Mouse (Mus musculus): ENCODE data around the gene Brpf3.

Brpf3 gene

GRCm38 (mm10) chr17:28872322-28872721 is 71.4 kb downstream of the Brpf3 start:
- DNase-seq (ENCODE audit: low read depth in 2 of 2, low spot score in 2 of 2), result no peak

GRCm38 (mm10) chr17:28874216-28874615 is 73.3 kb downstream of the Brpf3 start:
- no peak for DNase-seq (ENCODE audit: low read depth in 2 of 2, low spot score in 2 of 2)

DNA sequence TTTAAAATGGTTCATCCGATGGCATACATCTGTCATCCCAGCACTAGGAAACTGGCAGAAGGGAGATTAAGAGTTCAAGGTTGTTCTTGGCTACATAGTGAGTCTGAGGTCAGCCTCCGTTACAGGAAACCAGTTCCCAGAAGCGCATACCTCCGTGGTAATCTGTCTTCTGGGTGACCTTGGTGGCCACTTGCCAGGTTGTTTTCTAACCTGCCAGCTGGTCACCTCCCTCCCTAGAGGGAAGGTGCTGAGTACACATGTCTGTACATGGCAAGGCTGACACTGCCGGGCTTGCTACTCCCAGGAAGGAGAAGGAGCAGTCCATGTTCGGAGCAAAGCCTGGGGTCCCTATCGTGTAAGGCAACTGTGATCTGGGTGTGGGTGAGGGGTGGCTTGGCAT is 73.9 kb downstream of the Brpf3 start:
- no peak for DNase-seq (ENCODE audit: low read depth in 2 of 2, low spot score in 2 of 2)

DNA sequence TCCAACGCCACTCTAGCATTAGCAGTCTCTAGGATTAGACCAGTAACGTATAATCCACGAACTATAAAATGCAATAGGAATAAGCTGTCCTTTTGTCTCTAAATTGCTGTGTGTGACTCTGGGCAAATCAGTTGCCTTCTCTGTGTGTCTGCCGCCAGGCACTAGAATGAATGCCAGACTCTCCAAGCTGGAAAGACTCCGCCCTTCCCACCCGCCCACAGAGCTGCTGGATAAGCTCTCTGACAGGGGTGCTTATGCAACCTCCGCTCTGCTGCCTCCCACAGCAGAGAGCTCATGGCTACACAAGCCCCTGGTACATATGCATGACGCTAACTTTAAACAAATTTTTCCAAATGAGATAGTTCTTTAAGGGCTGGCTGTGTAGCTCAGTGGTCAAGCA is 74.4 kb downstream of the Brpf3 start:
- no peak for DNase-seq (ENCODE audit: low read depth in 2 of 2, low spot score in 2 of 2)

DNA sequence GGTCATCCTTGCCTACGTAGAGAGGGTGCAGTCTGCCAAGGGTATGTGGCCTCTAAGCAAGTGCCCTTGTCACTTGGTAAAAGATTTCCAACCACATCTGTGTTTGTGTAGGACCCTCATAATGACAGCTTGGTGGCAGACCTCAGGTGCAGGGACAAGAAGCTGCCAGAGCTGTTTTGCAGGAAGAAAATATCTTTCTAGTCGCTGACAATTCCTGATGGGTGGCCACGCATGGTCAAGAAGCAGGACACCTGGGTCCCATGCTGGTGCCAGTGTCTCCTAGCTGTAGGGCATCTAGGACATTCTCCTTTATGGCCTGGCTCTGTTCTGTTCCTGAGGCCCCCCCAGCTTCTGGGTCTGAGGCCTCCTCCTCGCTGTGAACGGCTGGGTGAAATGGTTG is 75.4 kb downstream of the Brpf3 start:
- DNase-seq (ENCODE audit: low read depth in 2 of 2, low spot score in 2 of 2), result no peak

DNA sequence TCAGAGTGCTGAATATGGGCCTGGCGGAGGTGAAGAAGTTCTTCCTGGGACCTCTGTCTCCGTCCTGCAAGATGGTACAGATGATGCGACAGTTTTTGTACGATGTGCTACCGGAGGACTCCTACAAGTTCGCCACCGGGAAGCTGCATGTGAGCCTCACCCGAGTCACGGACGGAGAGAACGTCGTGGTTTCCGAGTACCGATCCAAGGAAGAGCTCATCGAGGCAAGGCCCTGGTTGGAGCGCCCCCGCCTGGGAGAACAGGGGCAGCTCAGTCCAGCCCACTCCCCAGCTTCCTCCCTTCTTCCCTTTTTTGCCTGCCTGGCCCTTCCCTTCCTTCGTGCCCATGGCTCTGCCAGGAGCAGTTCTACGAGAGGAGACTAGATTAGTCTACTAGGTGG is 75.9 kb downstream of the Brpf3 start:
- DNase-seq (ENCODE audit: low read depth in 2 of 2, low spot score in 2 of 2), result no peak

DNA sequence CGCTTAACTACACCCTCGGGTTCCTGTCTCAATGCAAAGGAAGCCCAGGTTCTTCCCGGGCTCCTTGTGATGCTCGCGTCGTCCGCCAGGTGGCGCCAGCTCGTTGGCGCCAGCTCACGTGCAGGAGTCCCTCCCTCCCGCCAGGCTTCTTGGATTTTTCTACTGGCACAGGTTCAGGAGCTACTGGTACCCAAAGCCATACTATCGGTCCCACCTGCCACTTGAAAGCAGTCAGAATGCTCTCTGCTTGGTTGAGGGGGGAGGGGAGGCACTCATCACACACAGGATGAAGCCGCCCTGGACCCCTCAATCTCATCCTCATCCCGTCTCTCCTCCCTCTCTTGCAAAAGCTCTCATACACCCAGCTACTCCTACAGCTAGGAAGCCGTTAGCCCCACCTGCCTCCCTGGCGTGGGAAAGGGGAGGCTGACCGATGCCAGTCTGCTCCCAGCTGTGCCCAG is 79.1 kb downstream of the Brpf3 start:
- DNase-seq (ENCODE audit: low read depth in 2 of 2, low spot score in 2 of 2), result peak; percentile 64 to 67

- peak; percentile 56 to 73 for DNase-seq (ENCODE audit: low read depth in 2 of 2, low spot score in 2 of 2)
Observed at GRCm38 (mm10) chr17:28882316-28882715, 81.4 kb downstream of the Brpf3 start.

DNA sequence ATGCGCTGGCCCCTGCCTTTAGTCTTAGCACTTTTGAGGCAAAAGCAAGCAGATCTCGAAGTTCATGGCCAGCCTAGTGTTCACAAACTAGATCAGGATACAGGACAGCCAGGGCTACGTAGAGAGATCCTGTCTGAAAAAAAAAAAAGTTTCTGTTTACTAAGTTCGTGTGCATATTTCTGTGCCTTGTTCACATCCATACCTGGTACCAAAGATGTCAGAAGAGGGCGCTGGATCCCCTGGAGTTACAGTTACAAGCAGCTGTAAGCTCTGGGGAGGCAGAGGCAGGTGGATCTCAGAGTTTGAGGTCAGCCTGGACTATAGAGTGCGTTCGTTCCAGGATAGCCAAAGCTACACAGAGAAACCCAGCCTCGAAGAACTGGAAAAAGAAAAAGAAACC is 81.9 kb downstream of the Brpf3 start:
- DNase-seq (ENCODE audit: low read depth in 2 of 2, low spot score in 2 of 2), result no peak

GRCm38 (mm10) chr17:28883941-28884516 is 83.1 kb downstream of the Brpf3 start:
- DNase-seq (ENCODE audit: low read depth in 2 of 2, low spot score in 2 of 2), result no peak

- no peak for DNase-seq (ENCODE audit: low read depth in 2 of 2, low spot score in 2 of 2)
Observed at GRCm38 (mm10) chr17:28885231-28885630, 84.3 kb downstream of the Brpf3 start.

DNA sequence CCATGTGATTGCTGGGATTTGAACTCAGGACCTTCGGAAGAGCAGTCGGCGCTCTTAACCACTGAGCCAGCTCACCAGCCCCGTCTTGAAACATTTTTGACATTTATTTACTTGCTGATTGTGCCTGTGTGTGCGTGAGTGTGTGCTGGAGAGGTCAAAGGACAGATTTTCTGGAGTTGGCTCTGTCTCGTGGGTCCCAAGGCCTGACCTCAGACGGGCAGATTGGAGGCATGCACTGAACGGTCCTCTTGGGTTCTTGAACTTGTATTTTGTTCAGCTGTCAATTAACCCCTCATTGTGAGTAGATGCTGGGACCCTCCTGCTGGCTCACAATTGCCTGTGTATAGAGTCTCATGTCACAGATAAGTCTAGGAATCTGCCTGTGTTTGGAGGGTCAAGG is 85.4 kb downstream of the Brpf3 start:
- DNase-seq (ENCODE audit: low read depth in 2 of 2, low spot score in 2 of 2), result no peak
